Mouse (Mus musculus) left cerebral cortex, adult 8-10 months (tissue): ENCODE data around the gene Dnah7b. TPM values are rescaled to one million over a fixed set of nuclear protein-coding genes. Genes with fewer than 3 reads are reported as not detected.
"Not testable (repeated sequence)": the region's sequence is repeated elsewhere in the genome, so short reads cannot be mapped to it uniquely, and the experiment has no call there.

Experiments
- DNase-seq, 2 experiments: peaks; one replicate each; pipeline ENCODE4 v3.0.0; 2022; ENCODE audit warnings: low spot score in 2 of 2
- total RNA-seq, 4 experiments: library from RNA; stranded (reverse); gene quantifications; 2 replicates each; pipeline ENCODE4 v1.2.4; 2022

Dnah7b gene
- total RNA-seq, 4 experiments from 2014 or later = 1.3 to 2.2 (median 2.0) TPM

GRCm38 (mm10) chr1:46278911-46279565, 212.9 kb downstream of the Dnah7b start:
- DNase-seq = not testable (repeated sequence)

- not testable (repeated sequence) for DNase-seq
These were observed 228.3 kb downstream of the Dnah7b start for GRCm38 (mm10) chr1:46294451-46294850.

- DNase-seq = not testable (repeated sequence)
These were observed 259.8 kb downstream of the Dnah7b start for GRCm38 (mm10) chr1:46325942-46326341.

- not testable (repeated sequence) for DNase-seq
These were observed 279.2 kb downstream of the Dnah7b start for GRCm38 (mm10) chr1:46345301-46345700.

GRCm38 (mm10) chr1:46380641-46381040, 314.5 kb downstream of the Dnah7b start:
- DNase-seq = not testable (repeated sequence)

GRCm38 (mm10) chr1:46394681-46395297, 328.7 kb downstream of the Dnah7b start:
- not testable (repeated sequence) for DNase-seq

GRCm38 (mm10) chr1:46408324-46409115, 342.4 kb downstream of the Dnah7b start:
- DNase-seq = no peak

GRCm38 (mm10) chr1:46414798-46415197, 348.7 kb downstream of the Dnah7b start:
- DNase-seq = not testable (repeated sequence)

- DNase-seq = not testable (repeated sequence)
These were observed 350.8 kb downstream of the Dnah7b start for GRCm38 (mm10) chr1:46416946-46417345.

- DNase-seq = peak in 1 of 2 experiments; percentile 24
These were observed 352.9 kb downstream of the Dnah7b start for GRCm38 (mm10) chr1:46418966-46419365.

Other genes starting within 250 kb of the Dnah7b start
- gene Gm5269, start 176.0 kb upstream of the Dnah7b start, total RNA-seq = not detected
- 10 to 100 TPM in 3 of 4 experiments, 1 to 10 TPM in 1; 9.7 to 11.3 (median 10.7) TPM for gene Slc40a1, start 139.8 kb upstream of the Dnah7b start, total RNA-seq